Mouse (Mus musculus) heart, embryonic 13.5 days (tissue): ENCODE results near the gene Rtn4. TPM values are rescaled to one million over a fixed set of nuclear protein-coding genes. Genes with fewer than 3 reads are reported as not detected.

Source experiments
- ATAC-seq: fragments of 200-750 bp; cut with Nextera tagmentation; 2 replicates; pipeline ENCODE4 v1.8.0; 2017; ENCODE audit warnings: moderate TSS enrichment; ENCODE audit not compliant: insufficient number of reproducible peaks, low FRiP score, low TSS enrichment; ENCODE audit errors: extremely low read depth
- H3K27ac ChIP-seq: fragments of 300-500 bp; sonication (generic); replicated peaks from 2 replicates; pipeline ENCODE4 v1.5.1; 2015; ENCODE audit warnings: moderate library complexity, mild to moderate bottlenecking, inconsistent platforms
- H3K27me3 ChIP-seq: fragments of 300-500 bp; sonication (generic); replicated peaks from 2 replicates; pipeline ENCODE4 v1.6.1; 2015; ENCODE audit warnings: mild to moderate bottlenecking, inconsistent platforms
- H3K36me3 ChIP-seq: fragments of 300-500 bp; sonication (generic); 2 replicates; pipeline ENCODE4 v1.6.1; 2015; ENCODE audit warnings: mild to moderate bottlenecking, inconsistent platforms
- H3K4me1 ChIP-seq: fragments of 300-500 bp; sonication (generic); 2 replicates; pipeline ENCODE4 v1.6.1; 2015; ENCODE audit warnings: inconsistent platforms
- H3K4me2 ChIP-seq: fragments of 300-500 bp; sonication (generic); 2 replicates; pipeline ENCODE4 v1.6.1; 2015; ENCODE audit warnings: inconsistent platforms, mild to moderate bottlenecking, moderate library complexity
- H3K4me3 ChIP-seq: fragments of 300-500 bp; sonication (generic); 2 replicates; pipeline ENCODE4 v1.5.1; 2015; ENCODE audit warnings: moderate library complexity, mild to moderate bottlenecking, inconsistent platforms
- H3K9ac ChIP-seq: fragments of 300-500 bp; sonication (generic); 2 replicates; pipeline ENCODE4 v1.6.1; 2015; ENCODE audit warnings: inconsistent platforms, mild to moderate bottlenecking, moderate library complexity
- H3K9me3 ChIP-seq: fragments of 300-500 bp; sonication (generic); 2 replicates; pipeline ENCODE4 v1.6.1; 2016; ENCODE audit warnings: inconsistent platforms
- WGBS: fragments of 180-500 bp; shearing (Covaris S2); methylation state at CpG from one replicate; pipeline ENCODE4 v1.1.7; 2015; ENCODE audit warnings: mixed read lengths; 5-methylcytosine and 5-hydroxymethylcytosine counted together
- polyA plus RNA-seq: library from polyadenylated mRNA; unstranded; fragments of >200 nt; fragmentation: Nextera tagmentation; extraction: Ambion mirVana; gene quantifications from 2 replicates; pipeline ENCODE4 v1.2.1, GENCODE M21; 2015

Gene Rtn4
- polyA plus RNA-seq, 1 experiment from 2014 or later: 56.7 TPM

GRCm38 (mm10) chr11:29788499-29788898, 95.8 kb downstream of the Rtn4 start:
- H3K4me1 ChIP-seq: peaks cover 10% of the 10 kb centered on the region; the same call in 1 of the 2 replicates
- H3K27me3 ChIP-seq: no peaks in the 10 kb centered on the region
- no peaks in the 10 kb centered on the region for H3K36me3 ChIP-seq
- H3K4me2 ChIP-seq: no peak overlapping the region
- no peak overlapping the region for H3K9ac ChIP-seq
- no peak overlapping the region for H3K27ac ChIP-seq
- no peak for ATAC-seq
- 55% methylated on average over 1 of the region's 1 CpGs for WGBS
- no peaks in the 10 kb centered on the region for H3K9me3 ChIP-seq
- H3K4me3 ChIP-seq: no peak overlapping the region

- no peak overlapping the region for H3K27ac ChIP-seq
- no peak for ATAC-seq
- H3K4me2 ChIP-seq: no peak overlapping the region
- no peak overlapping the region for H3K9ac ChIP-seq
- H3K27me3 ChIP-seq: no peaks in the 10 kb centered on the region
- WGBS: 68% methylated on average over 6 of the region's 6 CpGs
- no peak overlapping the region for H3K4me3 ChIP-seq
- peaks cover 15% of the 10 kb centered on the region for H3K4me1 ChIP-seq
- H3K9me3 ChIP-seq: no peaks in the 10 kb centered on the region
- H3K36me3 ChIP-seq: no peaks in the 10 kb centered on the region
These were observed 96.3 kb downstream of the Rtn4 start for GRCm38 (mm10) chr11:29788921-29789638.

GRCm38 (mm10) chr11:29790796-29791195, 98.0 kb downstream of the Rtn4 start:
- 72% methylated on average over 2 of the region's 2 CpGs for WGBS
- Histone ChIP-seq H3K27me3 (no peaks in the 10 kb centered on the region), H3K4me2 (no peak overlapping the region), H3K27ac (no peak overlapping the region), H3K4me3 (no peak overlapping the region), H3K36me3 (no peaks in the 10 kb centered on the region), H3K9ac (no peak overlapping the region), H3K4me1 (peaks cover 27% of the 10 kb centered on the region), H3K9me3 (no peaks in the 10 kb centered on the region)
- no peak for ATAC-seq

Other genes starting within 250 kb of the Rtn4 start
- 18.7 and 20.0 TPM in 2 replicates for gene Prorsd1, start 177.9 kb upstream of the Rtn4 start, polyA plus RNA-seq
- 36.5 and 44.9 TPM in 2 replicates for gene Mtif2, start 166.5 kb upstream of the Rtn4 start, polyA plus RNA-seq
- 0.09 and 0.11 TPM in 2 replicates for gene Clhc1, start 145.0 kb upstream of the Rtn4 start, polyA plus RNA-seq
- gene Rps27a, start 144.8 kb upstream of the Rtn4 start, polyA plus RNA-seq: 702 and 747 TPM in 2 replicates
- 0.19 and 0.23 TPM in 2 replicates for gene 4931440F15Rik, start 132.7 kb downstream of the Rtn4 start, polyA plus RNA-seq